Mouse (Mus musculus) spleen, adult 2 months (tissue): ENCODE results near the gene Calca. TPM values are rescaled to one million over a fixed set of nuclear protein-coding genes. Genes with fewer than 3 reads are reported as not detected.

ENCODE experiments used
- DNase-seq, 2 experiments: peaks; one replicate each; pipeline versions ENCODE4 v3.0.0 to v3.0.0-alpha.2; 2012 to 2021; ENCODE audit warnings: low spot score in 2 of 2, low read depth in 1 of 2
- H3K27ac ChIP-seq: fragments of 200-500 bp; 2 replicates; pipeline ENCODE4 v1.5.1; 2012; ENCODE audit warnings: low read length, inconsistent platforms; ENCODE audit not compliant: insufficient read depth
- H3K27me3 ChIP-seq: fragments of 200-500 bp; 2 replicates; pipeline ENCODE4 v1.6.1; 2012; ENCODE audit warnings: mild to moderate bottlenecking, moderate library complexity, low read length, inconsistent platforms; ENCODE audit not compliant: control insufficient read depth, insufficient read depth
- H3K36me3 ChIP-seq: fragments of 200-500 bp; 2 replicates; pipeline ENCODE4 v1.6.1; 2012; ENCODE audit warnings: mild to moderate bottlenecking, low read length, inconsistent platforms; ENCODE audit not compliant: control insufficient read depth, insufficient read depth
- H3K4me1 ChIP-seq: fragments of 200-500 bp; 2 replicates; pipeline ENCODE4 v1.6.1; 2011; ENCODE audit warnings: inconsistent platforms; ENCODE audit not compliant: control insufficient read depth, insufficient read depth, insufficient read length
- H3K4me3 ChIP-seq: fragments of 200-500 bp; 2 replicates; pipeline ENCODE4 v1.5.1; 2011; ENCODE audit warnings: mild to moderate bottlenecking, inconsistent platforms; ENCODE audit not compliant: insufficient read depth, insufficient read length; ENCODE audit errors: extremely low read depth
- CTCF ChIP-seq: fragments of 200-500 bp; IDR thresholded peaks from 2 replicates; pipeline ENCODE4 v1.5.1; 2011; ENCODE audit warnings: mild to moderate bottlenecking, inconsistent platforms; ENCODE audit not compliant: insufficient read depth, insufficient read length, insufficient replicate concordance; ENCODE audit errors: extremely low read depth
- POLR2A ChIP-seq: fragments of 200-500 bp; IDR thresholded peaks from 2 replicates; pipeline ENCODE4 v1.6.1; 2011; ENCODE audit warnings: low read depth, low read length, inconsistent platforms
- WGBS: fragments of 180-500 bp; shearing (Covaris S2); methylation state at CpG from one replicate; pipeline ENCODE4 v1.1.7; 2018; 5-methylcytosine and 5-hydroxymethylcytosine counted together
- polyA plus RNA-seq: library from polyadenylated mRNA; depleted of rRNA; stranded (reverse); fragments of >200 nt; gene quantifications from 2 replicates; pipeline ENCODE4 v1.2.3, GENCODE M21; 2012; rRNA removed

Gene Calca
- 0.11 TPM in 1 of 2 replicates, not detected in the other for polyA plus RNA-seq

DNA sequence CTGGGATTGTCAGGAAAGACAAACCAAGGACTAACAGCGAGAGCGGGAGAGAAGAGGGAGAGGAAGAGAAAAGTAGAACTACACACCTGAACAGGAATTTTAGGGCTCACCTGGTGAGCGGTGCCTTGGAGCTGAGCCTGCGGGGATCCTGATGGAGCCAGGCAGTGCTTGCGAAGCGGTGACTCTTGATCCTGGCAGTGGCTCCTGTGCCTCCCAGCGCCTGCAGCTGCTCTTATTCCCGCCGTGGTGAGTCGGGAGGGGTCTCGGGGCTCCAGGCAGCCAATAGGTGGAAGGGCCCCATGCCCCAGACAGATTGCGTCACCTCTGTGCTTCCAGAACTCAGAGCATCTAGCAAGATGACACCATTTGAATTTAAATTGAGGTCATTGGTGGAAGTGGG lies at the start of gene Calca:
Gene Calca, minus strand, starts transcription at position 256 of the 400 bp plus-strand sequence.
- Histone ChIP-seq H3K4me1 (no peaks in the 10 kb centered on the region; the same call in 1 of the 2 replicates), H3K36me3 (no peaks in the 10 kb centered on the region), H3K4me3 (peak within 1 kb of the TSS; percentile 11; the same call in 1 of the 2 replicates), H3K27ac (no peak within 1 kb of the TSS), H3K27me3 (peaks cover 5% of the 10 kb centered on the region)
- TF ChIP-seq POLR2A, result no peak
- TF ChIP-seq CTCF, result no peak
- WGBS, result 5% methylated on average over 12 of the region's 12 CpGs
- DNase-seq, result no peak

DNA sequence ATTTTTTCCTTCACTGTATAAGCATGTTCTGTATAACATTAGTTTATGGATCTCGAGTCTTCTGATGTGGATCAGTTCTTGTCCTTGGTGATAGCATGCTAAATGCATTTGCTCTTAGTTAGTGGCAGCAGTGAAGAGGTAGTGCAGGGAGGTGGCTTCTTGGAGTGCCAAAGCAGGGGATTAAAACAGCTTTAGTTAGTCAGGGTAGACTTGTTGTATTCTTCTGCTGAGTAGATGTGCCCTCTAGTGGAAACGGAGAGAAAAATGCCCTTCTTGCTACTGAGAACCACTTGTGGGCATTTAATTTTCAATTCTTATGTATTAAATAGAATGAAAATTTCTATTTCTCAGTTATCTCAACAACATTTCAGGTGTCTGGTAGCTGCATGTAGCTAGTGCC lies 36.5 kb upstream of the Calca start:
- Histone ChIP-seq H3K27me3 (no peaks in the 10 kb centered on the region), H3K27ac (no peak overlapping the region), H3K4me3 (no peak overlapping the region), H3K4me1 (no peaks in the 10 kb centered on the region; the same call in 1 of the 2 replicates), H3K36me3 (no peaks in the 10 kb centered on the region)
- TF ChIP-seq CTCF (no peak), POLR2A (no peak)
- 31% methylated on average over 2 of the region's 2 CpGs for WGBS
- DNase-seq, result no peak

DNA sequence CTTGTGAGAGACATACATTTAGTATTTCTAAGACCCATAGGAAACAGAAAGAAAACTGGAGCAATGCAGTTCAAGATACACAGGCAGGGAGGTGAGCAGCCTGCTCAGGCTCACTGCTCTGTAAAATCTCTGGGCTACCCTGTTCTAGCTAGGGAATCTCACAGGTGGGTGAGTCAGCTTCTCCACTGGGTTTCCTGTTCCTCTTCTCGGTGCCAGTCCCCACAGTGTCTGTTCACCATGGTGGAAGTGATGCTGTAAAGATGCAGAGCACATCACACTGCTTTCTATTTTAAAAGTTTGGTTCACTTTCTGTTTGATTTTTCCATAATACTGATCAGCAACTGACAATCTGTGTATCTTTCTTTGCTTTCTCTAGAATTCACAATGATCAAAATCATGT lies 35.2 kb upstream of the Calca start:
- no peaks in the 10 kb centered on the region; the same call in 1 of the 2 replicates for H3K4me1 ChIP-seq
- no peak for TF ChIP-seq POLR2A
- no peaks in the 10 kb centered on the region for H3K27me3 ChIP-seq
- DNase-seq, result peak in 1 of 2 experiments; percentile 17
- H3K36me3 ChIP-seq, result no peaks in the 10 kb centered on the region
- 0% methylated on average over 1 of the region's 1 CpGs for WGBS
- H3K4me3 ChIP-seq, result no peak overlapping the region
- no peak overlapping the region for H3K27ac ChIP-seq

DNA sequence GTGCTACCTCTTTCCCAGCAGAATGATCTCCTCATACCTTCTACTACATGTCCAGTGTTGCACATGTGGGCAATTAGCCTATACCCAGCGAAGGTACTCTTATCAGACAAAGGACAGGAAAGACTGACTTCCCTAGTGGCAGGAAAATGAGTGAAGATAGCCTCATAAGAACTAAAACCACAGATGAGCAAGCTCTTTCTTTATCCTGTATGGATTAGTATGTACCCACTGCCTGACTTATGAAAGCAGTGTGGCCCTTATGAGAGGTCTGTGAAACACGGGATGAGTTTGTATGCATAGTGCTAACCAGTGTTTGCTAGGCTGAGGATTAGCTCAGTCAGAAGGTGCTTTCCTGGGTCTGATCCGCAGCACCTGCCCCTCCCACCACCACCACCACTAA lies 13.6 kb upstream of the Calca start:
- Histone ChIP-seq H3K27ac (no peak overlapping the region), H3K27me3 (0 out of 2 replicates have a peak, but pooled peaks cover 1% of the 10 kb centered on the region), H3K4me1 (no peaks in the 10 kb centered on the region), H3K36me3 (no peaks in the 10 kb centered on the region), H3K4me3 (no peak overlapping the region)
- WGBS, result 58% methylated on average over 3 of the region's 3 CpGs
- DNase-seq, result no peak
- TF ChIP-seq POLR2A, result no peak
- no peak for TF ChIP-seq CTCF

DNA sequence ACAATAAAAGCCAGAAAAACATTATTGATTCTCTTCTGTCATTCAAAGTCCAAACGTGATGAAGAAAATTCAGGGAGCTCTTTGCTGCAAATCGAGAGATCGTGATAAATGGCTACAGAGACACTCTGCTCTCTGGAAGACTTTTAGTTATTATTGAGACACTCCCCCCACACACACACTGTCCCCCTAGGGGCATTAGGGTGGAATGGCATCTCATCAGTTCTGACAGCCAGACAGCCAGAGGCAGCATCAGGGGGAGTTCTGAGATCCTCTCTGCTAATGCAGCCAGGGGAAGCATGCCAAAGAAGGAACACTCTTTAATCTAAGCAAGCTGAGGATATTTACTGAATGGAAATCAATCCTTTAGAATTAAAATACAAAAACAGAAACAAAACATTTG lies 12.6 kb upstream of the Calca start:
- Histone ChIP-seq H3K4me1 (no peaks in the 10 kb centered on the region), H3K27me3 (no peaks in the 10 kb centered on the region), H3K4me3 (no peak overlapping the region), H3K27ac (no peak overlapping the region), H3K36me3 (no peaks in the 10 kb centered on the region)
- TF ChIP-seq CTCF (no peak), POLR2A (no peak)
- WGBS, result 73% methylated on average over 3 of the region's 3 CpGs
- DNase-seq, result no peak

DNA sequence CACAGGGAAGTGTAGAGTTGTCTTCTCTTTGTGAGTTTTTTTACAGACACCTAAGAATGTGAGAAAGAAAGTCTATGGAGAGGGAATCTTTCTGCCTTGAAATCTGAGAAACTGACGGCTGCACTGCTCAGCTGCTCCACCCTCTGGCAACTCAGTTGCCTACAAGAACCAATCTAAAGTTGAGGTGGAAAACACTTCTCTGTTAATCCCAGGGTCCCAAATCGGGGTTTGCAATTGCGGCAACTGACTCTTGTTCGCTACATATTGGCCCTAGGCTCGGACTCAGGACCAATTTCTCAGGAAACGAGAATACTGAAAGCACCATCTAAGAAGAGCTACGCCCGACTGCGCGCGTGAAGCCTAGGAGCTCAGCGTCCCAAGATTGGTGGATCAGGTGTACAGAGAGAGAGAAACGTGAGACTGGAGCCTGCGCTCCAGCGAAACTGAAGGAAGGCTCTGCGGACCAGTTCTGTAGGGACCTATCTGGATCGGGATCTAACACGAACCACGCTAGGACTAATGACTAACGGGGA lies 522 bp downstream of the Calca start:
- H3K4me3 ChIP-seq, result peak overlapping the region; percentile 11; the same call in 1 of the 2 replicates
- TF ChIP-seq POLR2A, result no peak
- peak; percentile 50; the same call in 1 of the 2 replicates for TF ChIP-seq CTCF

DNA sequence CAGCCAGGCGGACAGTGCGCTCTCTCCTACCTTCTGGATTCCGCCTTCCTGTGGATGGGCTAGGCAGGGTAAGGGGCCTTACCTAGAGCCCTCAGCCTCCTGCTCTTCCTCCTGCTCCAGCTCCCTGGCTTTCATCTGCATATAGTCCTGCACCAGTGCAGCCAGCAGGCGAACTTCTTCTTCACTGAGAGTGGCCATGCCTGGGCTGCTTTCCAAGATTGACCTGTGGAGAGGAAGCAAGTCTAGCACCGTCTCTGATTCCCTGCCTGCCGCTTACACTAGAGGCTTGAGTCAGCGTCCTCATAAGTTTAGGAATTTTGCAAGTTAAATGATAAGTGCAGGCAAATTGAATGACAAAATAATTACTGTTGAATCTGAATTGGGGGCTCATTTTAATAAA lies 1.8 kb downstream of the Calca start:
- no peak overlapping the region for H3K4me3 ChIP-seq
- H3K4me1 ChIP-seq, result no peaks in the 10 kb centered on the region; the same call in 1 of the 2 replicates
- no peak for DNase-seq
- no peaks in the 10 kb centered on the region for H3K36me3 ChIP-seq
- no peak overlapping the region for H3K27ac ChIP-seq
- WGBS, result 58% methylated on average over 7 of the region's 7 CpGs
- H3K27me3 ChIP-seq, result peaks cover 5% of the 10 kb centered on the region
- TF ChIP-seq CTCF (no peak), POLR2A (no peak)

More for the DNA sequence above, 522 bp downstream of the Calca start:
- H3K36me3 ChIP-seq, result no peaks in the 10 kb centered on the region
- peaks cover 5% of the 10 kb centered on the region for H3K27me3 ChIP-seq
- WGBS, result 3% methylated on average over 20 of the region's 20 CpGs
- no peak overlapping the region for H3K27ac ChIP-seq
- DNase-seq, result peak in 1 of 2 experiments; percentile 12
- H3K4me1 ChIP-seq, result no peaks in the 10 kb centered on the region; the same call in 1 of the 2 replicates
